ENCODE assay signal across 20 mouse cellular contexts in genomic region chr9:45318855-45319254, GRCm38 (mm10). TPM values are rescaled to one million over a fixed set of nuclear protein-coding genes. Genes with fewer than 3 reads are reported as not detected.
DNase-seq lines count a peak whose midpoint lies in the region; ATAC-seq and TF ChIP-seq lines count a peak whose summit lies in the region.
"Had no signal": no experiment of that assay in that cellular context is flagged by ENCODE, and none has a peak within 500 bp of the region (broad histone marks: within the 10 kb centered on the region; RNA-seq: fewer than 3 reads in every experiment).

TSS of gene Tmprss13 (plus strand) at chr9:45319100.

- no peak within 1 kb of the TSS for H3K4me2 ChIP-seq in lung, embryonic 14.5 days
- H3K4me2 ChIP-seq in limb, embryonic 13.5 days (replicated peaks) = no peak within 1 kb of the TSS
- H3K4me2 ChIP-seq: forebrain, embryonic 15.5 days; heart, embryonic 12.5 days; hindbrain, embryonic 15.5 days; kidney, embryonic 15.5 days; midbrain, embryonic 15.5 days had no signal

- H3K4me1 ChIP-seq in lung, embryonic 14.5 days (ENCODE audit: insufficient read depth) = peaks cover 5% of the 10 kb centered on the region; the same call in 1 of the 2 replicates
- H3K4me1 ChIP-seq in limb, embryonic 13.5 days = no peaks in the 10 kb centered on the region
- H3K4me1 ChIP-seq: forebrain, embryonic 15.5 days; heart, embryonic 12.5 days; hindbrain, embryonic 15.5 days; midbrain, embryonic 15.5 days had no signal

- peak; percentile 15 for DNase-seq in embryo, embryonic 10 days (ENCODE audit: low spot score)
- no peak for DNase-seq in embryo, embryonic 9.5 days (ENCODE audit: extremely low spot score)
- peak; percentile 24 for DNase-seq in lung, embryonic 14.5 days
- DNase-seq in lung, postnatal 14 days = no peak
- peak; percentile 54 for DNase-seq in urinary bladder, postnatal 25 days (ENCODE audit: low spot score)
- no peak for DNase-seq in left cerebral cortex, adult 18-20 months (ENCODE audit: low spot score in 2 of 2)
- DNase-seq in ovary, adult 18-20 months (ENCODE audit: low spot score) = no peak
- DNase-seq: cerebellum, adult 8-10 months; layer of hippocampus, postnatal 36 days; retina, postnatal 1 day had no signal

- TF ChIP-seq CTCF in lung, embryonic 14.5 days (IDR thresholded peaks at IDR 0.05; ENCODE audit: low read depth) = no peak

- no peak for ATAC-seq in lung, embryonic 14.5 days (ENCODE audit: insufficient read depth)
- no peak for ATAC-seq in limb, embryonic 13.5 days (ENCODE audit: low FRiP score, low read depth)
- ATAC-seq: forebrain, embryonic 15.5 days; midbrain, embryonic 15.5 days had no signal

- H3K9me3 ChIP-seq in lung, embryonic 14.5 days (ENCODE audit: low read depth, low read length) = no peaks in the 10 kb centered on the region
- no peaks in the 10 kb centered on the region for H3K9me3 ChIP-seq in limb, embryonic 13.5 days
- H3K9me3 ChIP-seq: forebrain, embryonic 15.5 days; heart, embryonic 12.5 days; hindbrain, embryonic 15.5 days; kidney, embryonic 15.5 days; megakaryocyte, embryonic 14.5 days; midbrain, embryonic 15.5 days had no signal

- no peak within 1 kb of the TSS for H3K9ac ChIP-seq in lung, embryonic 14.5 days
- 0 out of 2 replicates have a peak within 1 kb of the TSS, but pooled peaks have one; percentile 25 for H3K9ac ChIP-seq in limb, embryonic 13.5 days
- H3K9ac ChIP-seq: forebrain, embryonic 15.5 days; heart, embryonic 12.5 days; hindbrain, embryonic 15.5 days; kidney, embryonic 15.5 days; liver, embryonic 14.5 days; midbrain, embryonic 15.5 days had no signal

- H3K4me3 ChIP-seq in lung, embryonic 14.5 days (ENCODE audit: low read depth, low read length) = no peak within 1 kb of the TSS
- no peak within 1 kb of the TSS for H3K4me3 ChIP-seq in limb, embryonic 13.5 days
- H3K4me3 ChIP-seq: forebrain, embryonic 15.5 days; heart, embryonic 12.5 days; hindbrain, embryonic 15.5 days; kidney, embryonic 15.5 days; megakaryocyte, embryonic 14.5 days; midbrain, embryonic 15.5 days had no signal

- WGBS in lung, embryonic 14.5 days = 14% methylated on average over 14 of the region's 14 CpGs
- WGBS in limb, embryonic 13.5 days = 17% methylated on average over 14 of the region's 14 CpGs

- no peaks in the 10 kb centered on the region for H3K36me3 ChIP-seq in lung, embryonic 14.5 days (ENCODE audit: insufficient read depth)
- no peaks in the 10 kb centered on the region for H3K36me3 ChIP-seq in limb, embryonic 13.5 days
- H3K36me3 ChIP-seq: forebrain, embryonic 15.5 days; heart, embryonic 12.5 days; hindbrain, embryonic 15.5 days; kidney, embryonic 15.5 days; midbrain, embryonic 15.5 days had no signal

- H3K27ac ChIP-seq in lung, embryonic 14.5 days (ENCODE audit: low read depth) = no peak within 1 kb of the TSS
- H3K27ac ChIP-seq in limb, embryonic 13.5 days = no peak within 1 kb of the TSS
- H3K27ac ChIP-seq: forebrain, embryonic 15.5 days; hindbrain, embryonic 15.5 days; kidney, embryonic 15.5 days; liver, embryonic 14.5 days; midbrain, embryonic 15.5 days had no signal

- peaks cover 5% of the 10 kb centered on the region; the same call in 1 of the 2 replicates for H3K27me3 ChIP-seq in lung, embryonic 14.5 days (ENCODE audit: insufficient read depth, low read length)
- peaks cover 41% of the 10 kb centered on the region for H3K27me3 ChIP-seq in limb, embryonic 13.5 days
- H3K27me3 ChIP-seq: forebrain, embryonic 15.5 days; hindbrain, embryonic 15.5 days; midbrain, embryonic 15.5 days had no signal

RNA-seq across cellular contexts. Expression of gene Tmprss13, which starts in this region (rescaled TPM):
- 0.12 TPM in 2 replicates for polyA plus RNA-seq in lung, embryonic 14.5 days (2014; fragmentation: Nextera tagmentation; extraction: Ambion mirVana)
- polyA plus RNA-seq in limb, embryonic 13.5 days (2015; fragmentation: Nextera tagmentation; extraction: Ambion mirVana) = 1.6 and 1.7 TPM in 2 replicates
- not detected for total RNA-seq in left cerebral cortex, adult 18-20 months (2021)
- total RNA-seq: layer of hippocampus, postnatal 36 days; left cerebral cortex, postnatal 36 days had no signal
- polyA plus RNA-seq: cortical plate, adult 2 months; forebrain, embryonic 15.5 days; heart, embryonic 12.5 days; hindbrain, embryonic 15.5 days; liver, embryonic 14.5 days; midbrain, embryonic 15.5 days had no signal

Comparison
In these comparisons a context has a peak if more than half of its experiments do, and no peak if none do; other contexts are left out.
1. DNase-seq: peak in embryo, embryonic 10 days (single experiment) and urinary bladder, postnatal 25 days (single experiment); none in embryo, embryonic 9.5 days (single experiment), lung, postnatal 14 days (single experiment), left cerebral cortex, adult 18-20 months (0 of 2) and ovary, adult 18-20 months (single experiment).
2. Peak in DNase-seq in lung, embryonic 14.5 days; RNA of the gene not detected or under 1 TPM.